Mouse (Mus musculus): ENCODE results near the gene Cyp4f13. TPM values are rescaled to one million over a fixed set of nuclear protein-coding genes. Genes with fewer than 3 reads are reported as not detected.

Gene Cyp4f13
- 10.9 and 11.0 TPM in 2 replicates for polyA plus RNA-seq (2015; fragmentation: Nextera tagmentation; extraction: Ambion mirVana)

DNA sequence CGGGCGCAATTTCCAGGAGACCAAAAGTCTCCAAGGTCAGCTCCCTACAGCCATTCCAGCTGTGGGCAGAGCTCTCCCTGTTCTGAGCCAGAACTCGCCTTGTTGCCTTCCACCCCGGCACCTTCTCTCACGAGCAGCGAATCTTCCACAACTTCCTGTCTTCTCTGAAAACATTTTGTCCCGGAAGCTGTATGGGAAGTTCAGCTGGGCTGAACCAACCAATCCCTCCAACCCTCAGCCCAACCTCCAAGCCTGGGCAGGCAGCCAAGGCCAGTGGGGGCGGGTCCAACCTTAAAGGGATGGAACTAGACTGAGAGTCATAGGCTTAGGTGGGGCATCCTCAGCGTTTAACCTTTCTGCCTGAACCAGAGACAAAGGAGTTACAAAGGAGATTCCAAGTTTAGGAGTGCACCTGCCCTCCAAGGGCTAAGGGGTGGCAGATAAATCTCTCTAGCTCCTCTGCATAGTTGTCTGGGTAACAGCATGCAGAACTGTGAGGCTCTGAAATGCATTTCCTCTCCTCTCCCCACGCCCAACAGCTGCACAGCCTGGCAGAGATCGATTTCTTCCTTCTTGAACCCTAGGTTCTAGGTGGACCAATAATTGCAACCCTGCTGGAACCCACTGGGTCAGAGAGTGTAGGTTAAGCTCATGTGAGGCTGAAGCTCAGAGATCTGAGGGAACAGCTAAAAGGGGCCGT lies at the start of gene Cyp4f13:
Cyp4f13 (minus strand) TSS at position 188 of the 700 bp plus-strand sequence.
- Histone ChIP-seq H3K27me3 (no peaks in the 10 kb centered on the region), H3K4me2 (peak within 1 kb of the TSS; percentile 92), H3K9me3 (no peaks in the 10 kb centered on the region), H3K4me3 (peak within 1 kb of the TSS; percentile 59), H3K4me1 (peaks cover 15% of the 10 kb centered on the region), H3K36me3 (no peaks in the 10 kb centered on the region), H3K9ac (peak within 1 kb of the TSS; percentile 79), H3K27ac (peak within 1 kb of the TSS; percentile 72)
- peak; percentile 92 for ATAC-seq (ENCODE audit: insufficient number of reproducible peaks, insufficient read depth, low FRiP score, low TSS enrichment, low read depth)
- 32% methylated on average over 12 of the region's 12 CpGs for WGBS

DNA sequence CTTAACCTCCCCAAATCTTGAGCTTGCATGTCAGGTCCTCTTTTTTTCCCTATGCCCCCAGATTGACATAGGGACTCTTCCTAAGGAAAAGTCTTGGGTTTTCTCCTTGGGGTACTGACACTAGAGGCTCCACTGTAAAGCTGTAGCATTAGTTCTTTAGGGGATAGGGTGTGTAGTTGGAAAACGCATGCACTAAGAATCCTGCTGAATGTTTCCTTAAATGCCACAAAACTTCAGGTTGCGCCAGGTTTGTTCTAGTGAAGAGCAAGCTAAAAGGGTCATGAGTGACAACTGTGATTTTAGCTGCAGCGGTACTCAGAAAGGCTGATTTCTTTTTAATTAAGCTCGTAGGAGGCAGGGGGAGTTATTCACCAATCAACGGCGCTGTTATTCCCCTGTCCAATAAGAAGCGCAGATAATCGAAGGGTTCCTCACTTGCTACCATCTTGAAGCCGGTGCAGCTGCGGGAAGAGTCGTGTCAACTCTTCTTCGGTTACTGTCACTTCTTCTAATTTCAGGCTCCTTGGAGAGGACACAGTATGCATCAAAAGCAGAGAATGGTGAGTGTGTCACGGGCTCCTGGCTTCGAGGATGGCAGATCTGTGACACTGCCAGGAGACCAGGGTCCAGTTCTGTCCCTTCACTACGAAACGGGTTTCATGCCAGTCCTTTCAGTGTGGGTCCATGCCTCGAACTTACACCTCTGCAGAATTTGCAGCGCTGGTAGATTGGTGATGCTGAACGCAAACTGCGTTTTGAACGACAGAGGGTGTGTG lies 45.7 kb upstream of the Cyp4f13 start, which contains the start of gene Zfp952:
Zfp952 (plus strand) TSS at position 431 of the 776 bp plus-strand sequence.
- H3K27me3 ChIP-seq = no peaks in the 10 kb centered on the region
- H3K9me3 ChIP-seq = no peaks in the 10 kb centered on the region; the same call in 1 of the 2 replicates
- 1% methylated on average over 21 of the region's 21 CpGs for WGBS
- ATAC-seq (ENCODE audit: insufficient number of reproducible peaks, insufficient read depth, low FRiP score, low TSS enrichment, low read depth) = no peak
- peak within 1 kb of the TSS; percentile 74 for H3K27ac ChIP-seq
- peaks cover 7% of the 10 kb centered on the region for H3K4me1 ChIP-seq
- H3K4me2 ChIP-seq = peak within 1 kb of the TSS; percentile 72
- peak within 1 kb of the TSS; percentile 82 for H3K9ac ChIP-seq
- peak within 1 kb of the TSS; percentile 69 for H3K4me3 ChIP-seq
- H3K36me3 ChIP-seq = peaks cover 29% of the 10 kb centered on the region

GRCm38 (mm10) chr17:32991965-32992698 lies 44.9 kb upstream of the Cyp4f13 start:
- Histone ChIP-seq H3K27ac (peak overlapping the region; percentile 58), H3K4me1 (peaks cover 7% of the 10 kb centered on the region), H3K27me3 (no peaks in the 10 kb centered on the region), H3K9ac (peak overlapping the region; percentile 82; the same call in 1 of the 2 replicates), H3K4me2 (peak overlapping the region; percentile 72), H3K36me3 (peaks cover 27% of the 10 kb centered on the region), H3K9me3 (no peaks in the 10 kb centered on the region; the same call in 1 of the 2 replicates), H3K4me3 (peak overlapping the region; percentile 69)
- ATAC-seq (ENCODE audit: insufficient number of reproducible peaks, insufficient read depth, low FRiP score, low TSS enrichment, low read depth) = no peak
- WGBS = 68% methylated on average over 12 of the region's 12 CpGs

GRCm38 (mm10) chr17:32986301-32986700 lies 39.1 kb upstream of the Cyp4f13 start:
- no peak overlapping the region for H3K9ac ChIP-seq
- H3K4me2 ChIP-seq = no peak overlapping the region
- H3K36me3 ChIP-seq = peaks cover under 1% of the 10 kb centered on the region; the same call in 1 of the 2 replicates
- no peaks in the 10 kb centered on the region for H3K27me3 ChIP-seq
- no peaks in the 10 kb centered on the region for H3K4me1 ChIP-seq
- no peak overlapping the region for H3K4me3 ChIP-seq
- no peak for ATAC-seq (ENCODE audit: insufficient number of reproducible peaks, insufficient read depth, low FRiP score, low TSS enrichment, low read depth)
- H3K27ac ChIP-seq = no peak overlapping the region
- H3K9me3 ChIP-seq = no peaks in the 10 kb centered on the region
- WGBS = 76% methylated on average over 4 of the region's 4 CpGs

GRCm38 (mm10) chr17:32981361-32981760 lies 34.2 kb upstream of the Cyp4f13 start:
- H3K9ac ChIP-seq = no peak overlapping the region
- 88% methylated on average over 4 of the region's 4 CpGs for WGBS
- ATAC-seq (ENCODE audit: insufficient number of reproducible peaks, insufficient read depth, low FRiP score, low TSS enrichment, low read depth) = no peak
- no peaks in the 10 kb centered on the region; the same call in 1 of the 2 replicates for H3K9me3 ChIP-seq
- H3K4me2 ChIP-seq = no peak overlapping the region
- no peak overlapping the region for H3K4me3 ChIP-seq
- no peak overlapping the region for H3K27ac ChIP-seq
- H3K27me3 ChIP-seq = no peaks in the 10 kb centered on the region
- peaks cover 43% of the 10 kb centered on the region for H3K36me3 ChIP-seq
- no peaks in the 10 kb centered on the region for H3K4me1 ChIP-seq

GRCm38 (mm10) chr17:32965623-32966290 lies 18.6 kb upstream of the Cyp4f13 start, which contains the start of gene Zfp472:
TSS of gene Zfp472 (plus strand) at chr17:32965814.
- H3K9ac ChIP-seq = peak within 1 kb of the TSS; percentile 87
- H3K4me3 ChIP-seq = peak within 1 kb of the TSS; percentile 83
- no peaks in the 10 kb centered on the region for H3K36me3 ChIP-seq
- H3K4me1 ChIP-seq = peaks cover 12% of the 10 kb centered on the region
- ATAC-seq (ENCODE audit: insufficient number of reproducible peaks, insufficient read depth, low FRiP score, low TSS enrichment, low read depth) = peak; percentile 97
- no peaks in the 10 kb centered on the region for H3K27me3 ChIP-seq
- under 1% methylated on average over 33 of the region's 33 CpGs for WGBS
- no peaks in the 10 kb centered on the region for H3K9me3 ChIP-seq
- H3K4me2 ChIP-seq = peak within 1 kb of the TSS; percentile 86
- peak within 1 kb of the TSS; percentile 93 for H3K27ac ChIP-seq

DNA sequence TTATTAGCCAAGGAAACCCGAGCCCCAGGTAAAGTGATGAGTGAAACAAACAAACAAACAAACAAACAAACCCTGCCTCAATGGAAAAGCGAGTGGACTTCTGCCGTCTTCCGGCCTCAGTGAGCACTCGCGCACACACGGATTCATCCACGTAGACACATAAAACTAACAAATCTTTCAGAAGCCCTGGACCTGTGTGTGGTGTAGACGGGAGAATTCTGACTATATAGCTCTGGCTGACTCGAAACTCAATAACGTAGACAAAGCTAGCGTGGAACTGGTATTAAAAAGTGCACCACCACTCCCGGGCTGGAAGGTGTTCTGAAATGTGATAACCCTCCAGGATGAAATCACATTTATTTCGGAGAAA lies 18.0 kb upstream of the Cyp4f13 start:
- WGBS = under 1% methylated on average over 14 of the region's 14 CpGs
- Histone ChIP-seq H3K4me1 (peaks cover 12% of the 10 kb centered on the region), H3K27ac (peak overlapping the region; percentile 93; the same call in 1 of the 2 replicates), H3K9me3 (no peaks in the 10 kb centered on the region), H3K4me3 (peak overlapping the region; percentile 83), H3K36me3 (no peaks in the 10 kb centered on the region), H3K9ac (peak overlapping the region; percentile 87), H3K27me3 (no peaks in the 10 kb centered on the region), H3K4me2 (peak overlapping the region; percentile 86)
- ATAC-seq (ENCODE audit: insufficient number of reproducible peaks, insufficient read depth, low FRiP score, low TSS enrichment, low read depth) = no peak

GRCm38 (mm10) chr17:32951441-32951840 lies 4.2 kb upstream of the Cyp4f13 start:
- Histone ChIP-seq H3K4me1 (peaks cover 11% of the 10 kb centered on the region), H3K4me2 (no peak overlapping the region; the same call in 1 of the 2 replicates), H3K9me3 (no peaks in the 10 kb centered on the region), H3K36me3 (no peaks in the 10 kb centered on the region), H3K27me3 (no peaks in the 10 kb centered on the region), H3K9ac (no peak overlapping the region), H3K4me3 (no peak overlapping the region), H3K27ac (no peak overlapping the region)
- no peak for ATAC-seq (ENCODE audit: insufficient number of reproducible peaks, insufficient read depth, low FRiP score, low TSS enrichment, low read depth)
- WGBS = 32% methylated on average over 16 of the region's 16 CpGs

DNA sequence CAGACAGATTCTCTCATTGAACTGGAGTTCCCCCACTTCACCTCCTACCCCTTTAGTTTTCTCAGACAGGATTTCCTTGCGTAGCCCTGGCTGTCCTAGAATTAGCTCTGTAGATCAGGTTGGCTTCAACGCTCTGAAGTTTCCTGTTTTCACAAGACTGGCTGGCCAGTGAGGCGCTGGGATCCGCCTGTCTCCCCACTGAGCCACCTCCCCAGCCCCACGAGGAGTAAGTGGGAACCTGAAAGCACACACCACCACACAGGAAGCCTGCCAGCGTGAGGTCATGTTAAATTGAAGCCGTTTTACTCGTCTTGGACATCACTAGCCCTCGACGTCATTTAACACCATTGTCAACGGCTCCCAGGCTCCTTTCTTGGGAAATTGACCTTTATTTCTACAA lies 3.8 kb upstream of the Cyp4f13 start:
- no peak for ATAC-seq (ENCODE audit: insufficient number of reproducible peaks, insufficient read depth, low FRiP score, low TSS enrichment, low read depth)
- peaks cover 15% of the 10 kb centered on the region for H3K4me1 ChIP-seq
- 80% methylated on average over 11 of the region's 11 CpGs for WGBS
- H3K27me3 ChIP-seq = no peaks in the 10 kb centered on the region
- no peak overlapping the region for H3K4me2 ChIP-seq
- no peak overlapping the region for H3K27ac ChIP-seq
- no peaks in the 10 kb centered on the region for H3K36me3 ChIP-seq
- H3K4me3 ChIP-seq = no peak overlapping the region
- H3K9me3 ChIP-seq = no peaks in the 10 kb centered on the region
- no peak overlapping the region for H3K9ac ChIP-seq

DNA sequence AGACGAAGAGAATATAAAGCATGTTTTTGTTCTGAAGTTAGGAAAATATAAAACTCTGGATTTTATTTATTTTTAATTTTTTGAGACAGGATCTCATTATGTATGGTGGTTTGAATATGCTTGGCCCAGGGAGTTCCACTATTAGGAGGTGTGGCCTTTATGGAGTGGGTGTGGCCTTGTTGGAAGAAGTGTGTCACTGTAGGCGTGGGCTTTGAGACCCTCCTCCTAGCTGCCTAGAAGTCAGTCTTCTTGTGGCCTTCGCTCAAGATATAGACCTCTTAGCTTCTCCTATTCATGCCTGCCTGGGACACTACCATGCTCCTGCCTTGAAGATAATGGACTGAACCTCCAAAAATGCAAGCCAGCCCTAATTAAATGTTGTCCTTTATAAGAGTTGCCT lies 2.9 kb upstream of the Cyp4f13 start:
- Histone ChIP-seq H3K9me3 (no peaks in the 10 kb centered on the region), H3K27me3 (no peaks in the 10 kb centered on the region), H3K4me3 (no peak overlapping the region), H3K9ac (no peak overlapping the region), H3K4me1 (peaks cover 15% of the 10 kb centered on the region), H3K27ac (no peak overlapping the region), H3K36me3 (no peaks in the 10 kb centered on the region), H3K4me2 (no peak overlapping the region)
- no peak for ATAC-seq (ENCODE audit: insufficient number of reproducible peaks, insufficient read depth, low FRiP score, low TSS enrichment, low read depth)
- 87% methylated on average over 3 of the region's 3 CpGs for WGBS

DNA sequence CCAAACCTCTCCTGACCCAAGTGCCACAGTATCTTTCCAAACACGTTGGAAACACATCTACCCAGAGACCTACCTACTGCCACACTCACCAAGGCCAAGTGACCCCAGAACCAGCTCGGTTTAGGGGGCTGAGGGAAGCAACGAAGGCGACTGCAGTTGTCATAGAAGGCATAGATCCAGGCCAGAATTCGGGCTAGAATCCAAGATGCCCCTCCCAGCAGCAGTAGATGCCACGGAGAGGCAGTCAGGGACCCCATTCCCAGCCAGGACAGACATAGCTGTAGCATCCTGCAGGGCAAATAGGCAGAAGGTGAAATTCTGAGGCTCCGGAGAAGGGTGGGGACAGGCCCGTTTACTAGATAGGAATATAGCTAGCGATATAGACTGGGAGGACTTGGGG lies 486 bp downstream of the Cyp4f13 start:
- Histone ChIP-seq H3K27ac (no peak overlapping the region), H3K9me3 (no peaks in the 10 kb centered on the region), H3K27me3 (no peaks in the 10 kb centered on the region), H3K4me2 (peak overlapping the region; percentile 92), H3K4me1 (peaks cover 15% of the 10 kb centered on the region), H3K36me3 (no peaks in the 10 kb centered on the region), H3K4me3 (peak overlapping the region; percentile 59), H3K9ac (peak overlapping the region; percentile 79)
- no peak for ATAC-seq (ENCODE audit: insufficient number of reproducible peaks, insufficient read depth, low FRiP score, low TSS enrichment, low read depth)
- 67% methylated on average over 9 of the region's 9 CpGs for WGBS

All from embryonic facial prominence, embryonic 13.5 days (tissue).